Mouse (Mus musculus) testis, adult 2 months (tissue): ENCODE data around the gene Zfp937. TPM values are rescaled to one million over a fixed set of nuclear protein-coding genes. Genes with fewer than 3 reads are reported as not detected.
"Not testable (repeated sequence)": the region's sequence is repeated elsewhere in the genome, so short reads cannot be mapped to it uniquely, and the experiment has no call there.

Source experiments
- H3K27ac ChIP-seq: fragments of 200-500 bp; 2 replicates; pipeline ENCODE4 v1.5.1; 2012; ENCODE audit warnings: low read depth, low read length; ENCODE audit not compliant: control insufficient read depth, insufficient read depth
- H3K27me3 ChIP-seq: fragments of 200-500 bp; 2 replicates; pipeline ENCODE4 v1.6.1; 2012; ENCODE audit warnings: mild to moderate bottlenecking, low read length, moderate library complexity; ENCODE audit not compliant: control insufficient read depth, insufficient read depth
- H3K36me3 ChIP-seq: fragments of 200-500 bp; 2 replicates; pipeline ENCODE4 v1.6.1; 2012; ENCODE audit warnings: mild to moderate bottlenecking, low read length; ENCODE audit not compliant: control insufficient read depth, insufficient read depth
- H3K4me1 ChIP-seq: fragments of 200-500 bp; 2 replicates; pipeline ENCODE4 v1.6.1; 2012; ENCODE audit warnings: low read length; ENCODE audit not compliant: control insufficient read depth, insufficient read depth
- H3K4me3 ChIP-seq: fragments of 200-500 bp; 2 replicates; pipeline ENCODE4 v1.5.1; 2012; ENCODE audit warnings: low read depth, mild to moderate bottlenecking, low read length, moderate library complexity, mixed read lengths; ENCODE audit not compliant: control insufficient read depth
- CTCF ChIP-seq: fragments of 200-500 bp; IDR thresholded peaks from 2 replicates; pipeline ENCODE4 v1.5.1; 2012; ENCODE audit warnings: low read depth, mild to moderate bottlenecking, inconsistent platforms, low read length, moderate library complexity; ENCODE audit not compliant: control insufficient read depth, insufficient read depth, insufficient replicate concordance
- POLR2A ChIP-seq: fragments of 200-500 bp; IDR thresholded peaks from 2 replicates; pipeline ENCODE4 v1.6.1; 2012; ENCODE audit warnings: low read depth, mild to moderate bottlenecking, inconsistent platforms, low read length, moderate library complexity; ENCODE audit not compliant: control insufficient read depth
- polyA plus RNA-seq: library from polyadenylated mRNA; depleted of rRNA; stranded (reverse); fragments of >200 nt; gene quantifications from 2 replicates; pipeline ENCODE4 v1.2.3, GENCODE M21; 2012; rRNA removed

Gene Zfp937
- polyA plus RNA-seq = 0.19 and 0.25 TPM in 2 replicates

GRCm38 (mm10) chr2:150217600-150218362 is at the start of gene Zfp937:
Gene Zfp937 (plus strand): TSS chr2:150218073.
- H3K4me1 ChIP-seq, H3K27ac ChIP-seq, H3K27me3 ChIP-seq, H3K36me3 ChIP-seq: not testable (repeated sequence)
- H3K4me3 ChIP-seq = peak within 1 kb of the TSS; percentile 66

- no peak overlapping the region for H3K4me3 ChIP-seq
- TF ChIP-seq CTCF (no peak), POLR2A (no peak)
- H3K36me3 ChIP-seq = no peaks in the 10 kb centered on the region
- no peak overlapping the region for H3K27ac ChIP-seq
- no peaks in the 10 kb centered on the region for H3K4me1 ChIP-seq
- no peaks in the 10 kb centered on the region for H3K27me3 ChIP-seq
Observed at GRCm38 (mm10) chr2:150173833-150174232, 44.0 kb upstream of the Zfp937 start.

DNA sequence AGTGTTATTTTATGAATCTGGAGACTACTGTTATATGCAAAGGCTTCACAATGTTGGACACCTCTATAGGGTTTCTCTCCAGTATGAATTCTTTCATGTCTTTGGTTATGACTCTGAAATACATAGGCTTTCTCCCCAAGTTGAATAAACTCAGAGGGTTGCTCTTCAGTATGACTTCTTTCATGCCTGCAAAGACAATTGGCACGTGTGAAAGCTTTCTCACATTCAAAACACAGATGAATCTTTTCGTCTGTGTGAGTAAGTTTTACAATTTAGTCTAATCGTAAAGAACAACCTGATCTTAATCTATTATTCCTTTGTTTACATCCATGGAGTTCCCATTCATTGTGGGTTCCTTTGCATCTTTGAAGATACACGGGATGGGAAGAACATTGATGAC is 38.3 kb upstream of the Zfp937 start, which contains the start of gene Gm10770:
TSS of gene Gm10770 (minus strand) at position 101 of the 400 bp plus-strand sequence.
- H3K27me3 ChIP-seq, H3K27ac ChIP-seq, H3K36me3 ChIP-seq, H3K4me1 ChIP-seq, H3K4me3 ChIP-seq: not testable (repeated sequence)

- not testable (repeated sequence) for H3K4me1 ChIP-seq, H3K27ac ChIP-seq, H3K27me3 ChIP-seq, H3K36me3 ChIP-seq, H3K4me3 ChIP-seq
Observed at GRCm38 (mm10) chr2:150181046-150181445, 36.8 kb upstream of the Zfp937 start.

- H3K4me3 ChIP-seq, H3K27ac ChIP-seq, H3K4me1 ChIP-seq, H3K27me3 ChIP-seq, H3K36me3 ChIP-seq: not testable (repeated sequence)
Observed at GRCm38 (mm10) chr2:150181570-150181999, 36.3 kb upstream of the Zfp937 start, which contains the start of gene Gm14139. Gene Gm14139 (plus strand): TSS chr2:150181755.

- H3K27me3 ChIP-seq, H3K4me1 ChIP-seq, H3K27ac ChIP-seq, H3K36me3 ChIP-seq: not testable (repeated sequence)
- peak overlapping the region; percentile 66 for H3K4me3 ChIP-seq
Observed at GRCm38 (mm10) chr2:150218363-150218725, 471 bp downstream of the Zfp937 start.

DNA sequence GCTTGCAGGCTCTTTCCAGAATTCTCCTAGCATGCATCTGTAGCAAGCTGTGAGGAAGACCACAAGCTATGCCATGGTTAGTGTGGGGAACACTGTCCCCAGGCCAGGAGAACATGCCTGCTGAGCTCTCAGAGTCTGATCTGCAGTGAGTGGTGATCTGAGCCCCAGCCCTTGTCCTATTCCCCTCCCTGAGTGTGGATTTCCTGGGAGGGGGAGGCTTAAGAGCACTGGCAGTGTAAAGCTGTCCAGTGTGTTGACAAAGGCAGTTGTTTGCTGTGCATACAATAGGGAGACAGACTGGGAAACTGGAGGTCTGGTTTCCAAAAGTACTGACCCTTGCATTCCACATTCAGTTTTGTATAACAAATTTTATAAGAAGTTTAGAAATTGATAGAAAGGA is 5.4 kb downstream of the Zfp937 start:
- H3K27ac ChIP-seq, H3K36me3 ChIP-seq, H3K4me3 ChIP-seq, H3K27me3 ChIP-seq, H3K4me1 ChIP-seq: not testable (repeated sequence)

GRCm38 (mm10) chr2:150243211-150243610 is 25.3 kb downstream of the Zfp937 start:
- H3K36me3 ChIP-seq = no peaks in the 10 kb centered on the region
- TF ChIP-seq CTCF (no peak), POLR2A (no peak)
- H3K27ac ChIP-seq = no peak overlapping the region
- no peak overlapping the region for H3K4me3 ChIP-seq
- H3K4me1 ChIP-seq = no peaks in the 10 kb centered on the region
- no peaks in the 10 kb centered on the region for H3K27me3 ChIP-seq

- H3K27ac ChIP-seq, H3K4me3 ChIP-seq, H3K4me1 ChIP-seq, H3K27me3 ChIP-seq, H3K36me3 ChIP-seq: not testable (repeated sequence)
Observed at GRCm38 (mm10) chr2:150255491-150255890, 37.6 kb downstream of the Zfp937 start, which contains the start of gene Gm21994. Gene Gm21994 (minus strand): TSS chr2:150255591.

DNA sequence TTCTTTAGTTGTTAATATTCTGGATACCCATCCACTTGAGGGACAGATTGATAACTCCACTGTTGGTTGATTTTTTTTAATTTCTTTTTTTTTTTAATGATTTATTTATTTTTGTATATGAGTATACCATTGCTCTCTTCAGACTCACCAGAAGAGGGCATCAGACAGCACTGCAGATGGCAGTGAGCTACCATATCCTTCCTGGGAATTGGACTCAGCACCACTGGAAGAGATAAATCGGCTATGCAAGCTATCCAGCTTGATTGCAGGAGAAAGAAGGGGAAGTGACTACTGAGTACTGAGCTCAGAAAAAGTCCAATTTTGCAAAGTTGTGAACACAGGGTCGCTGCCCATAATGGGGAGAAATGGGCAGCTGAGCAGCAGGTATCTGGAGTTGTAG is 39.0 kb downstream of the Zfp937 start:
- H3K27ac ChIP-seq, H3K4me3 ChIP-seq, H3K27me3 ChIP-seq, H3K4me1 ChIP-seq, H3K36me3 ChIP-seq: not testable (repeated sequence)

- H3K27me3 ChIP-seq, H3K27ac ChIP-seq, H3K36me3 ChIP-seq, H3K4me3 ChIP-seq, H3K4me1 ChIP-seq: not testable (repeated sequence)
Observed at GRCm38 (mm10) chr2:150257291-150257690, 39.4 kb downstream of the Zfp937 start, which contains the start of gene Gm14124. Gene Gm14124 (plus strand): TSS chr2:150257517.
